Mouse (Mus musculus): ENCODE results near the gene Agap2. TPM values are rescaled to one million over a fixed set of nuclear protein-coding genes. Genes with fewer than 3 reads are reported as not detected.
"Not testable (repeated sequence)": the region's sequence is repeated elsewhere in the genome, so short reads cannot be mapped to it uniquely, and the experiment has no call there.

The Agap2 gene
- polyA plus RNA-seq, 1 experiment = 15.6 TPM

- H3K27ac ChIP-seq (ENCODE audit: insufficient read depth, low read depth, low read length) = peak within 1 kb of the TSS; percentile 58; the same call in 1 of the 2 replicates
- peak within 1 kb of the TSS; percentile 82 for H3K4me3 ChIP-seq (ENCODE audit: low read depth, low read length)
- no peaks in the 10 kb centered on the region for H3K27me3 ChIP-seq (ENCODE audit: control insufficient read depth, insufficient read depth, low read length)
- peaks cover 15% of the 10 kb centered on the region for H3K4me1 ChIP-seq (ENCODE audit: control insufficient read depth, insufficient read depth, insufficient read length, low read length)
- TF ChIP-seq CTCF (IDR thresholded peaks at IDR 0.05; ENCODE audit: extremely low read depth, insufficient read length, insufficient replicate concordance, low read depth, low read length) (no peak), POLR2A (IDR thresholded peaks at IDR 0.05; ENCODE audit: low read depth, low read length) (peak; percentile 78; the same call in 1 of the 2 replicates)
- under 1% methylated on average over 36 of the region's 36 CpGs for WGBS
- peaks cover 22% of the 10 kb centered on the region for H3K36me3 ChIP-seq (ENCODE audit: control insufficient read depth, insufficient read depth, low read length)
Measured at GRCm38 (mm10) chr10:127070190-127071121, 4.6 kb upstream of the Agap2 start, which contains the start of gene Tspan31. TSS of gene Tspan31 (minus strand) at chr10:127070264.

GRCm38 (mm10) chr10:127071203-127071602 lies 3.9 kb upstream of the Agap2 start:
- WGBS = 42% methylated on average over 9 of the region's 9 CpGs
- Histone ChIP-seq H3K27ac (ENCODE audit: insufficient read depth, low read depth, low read length) (no peak overlapping the region), H3K4me1 (ENCODE audit: control insufficient read depth, insufficient read depth, insufficient read length, low read length) (peaks cover 13% of the 10 kb centered on the region; the same call in 1 of the 2 replicates), H3K36me3 (ENCODE audit: control insufficient read depth, insufficient read depth, low read length) (peaks cover 21% of the 10 kb centered on the region), H3K4me3 (ENCODE audit: low read depth, low read length) (no peak overlapping the region), H3K27me3 (ENCODE audit: control insufficient read depth, insufficient read depth, low read length) (no peaks in the 10 kb centered on the region)
- no peak for TF ChIP-seq CTCF (IDR thresholded peaks at IDR 0.05; ENCODE audit: extremely low read depth, insufficient read length, insufficient replicate concordance, low read depth, low read length)
- no peak for TF ChIP-seq POLR2A (IDR thresholded peaks at IDR 0.05; ENCODE audit: low read depth, low read length)

- WGBS = 68% methylated on average over 4 of the region's 4 CpGs
- not testable (repeated sequence) for H3K4me3 ChIP-seq (ENCODE audit: low read depth, low read length); H3K27ac ChIP-seq (ENCODE audit: insufficient read depth, low read depth, low read length); H3K27me3 ChIP-seq (ENCODE audit: control insufficient read depth, insufficient read depth, low read length); H3K4me1 ChIP-seq (ENCODE audit: control insufficient read depth, insufficient read depth, insufficient read length, low read length)
- peaks cover 13% of the 10 kb centered on the region for H3K36me3 ChIP-seq (ENCODE audit: control insufficient read depth, insufficient read depth, low read length)
Measured at GRCm38 (mm10) chr10:127072270-127072669, 2.8 kb upstream of the Agap2 start.

- WGBS = 62% methylated on average over 2 of the region's 2 CpGs
- not testable (repeated sequence) for H3K27ac ChIP-seq (ENCODE audit: insufficient read depth, low read depth, low read length); H3K4me1 ChIP-seq (ENCODE audit: control insufficient read depth, insufficient read depth, insufficient read length, low read length); H3K4me3 ChIP-seq (ENCODE audit: low read depth, low read length); H3K27me3 ChIP-seq (ENCODE audit: control insufficient read depth, insufficient read depth, low read length); H3K36me3 ChIP-seq (ENCODE audit: control insufficient read depth, insufficient read depth, low read length)
Measured at GRCm38 (mm10) chr10:127072969-127073368, 2.1 kb upstream of the Agap2 start.

- 98% methylated on average over 1 of the region's 1 CpGs for WGBS
- peaks cover 16% of the 10 kb centered on the region for H3K27me3 ChIP-seq (ENCODE audit: control insufficient read depth, insufficient read depth, low read length)
- H3K4me1 ChIP-seq (ENCODE audit: control insufficient read depth, insufficient read depth, insufficient read length, low read length) = peaks cover 5% of the 10 kb centered on the region; the same call in 1 of the 2 replicates
- no peak overlapping the region for H3K4me3 ChIP-seq (ENCODE audit: low read depth, low read length)
- H3K36me3 ChIP-seq (ENCODE audit: control insufficient read depth, insufficient read depth, low read length) = no peaks in the 10 kb centered on the region
- TF ChIP-seq POLR2A (IDR thresholded peaks at IDR 0.05; ENCODE audit: low read depth, low read length) = no peak
- TF ChIP-seq CTCF (IDR thresholded peaks at IDR 0.05; ENCODE audit: extremely low read depth, insufficient read length, insufficient replicate concordance, low read depth, low read length) = no peak
- no peak overlapping the region for H3K27ac ChIP-seq (ENCODE audit: insufficient read depth, low read depth, low read length)
Measured at GRCm38 (mm10) chr10:127073981-127074380, 1.1 kb upstream of the Agap2 start.

- Histone ChIP-seq H3K27ac (ENCODE audit: insufficient read depth, low read depth, low read length) (0 out of 2 replicates have a peak overlapping the region, but pooled peaks have one; percentile 1), H3K4me1 (ENCODE audit: control insufficient read depth, insufficient read depth, insufficient read length, low read length) (peaks cover 7% of the 10 kb centered on the region; the same call in 1 of the 2 replicates), H3K4me3 (ENCODE audit: low read depth, low read length) (peak overlapping the region; percentile 53), H3K36me3 (ENCODE audit: control insufficient read depth, insufficient read depth, low read length) (no peaks in the 10 kb centered on the region), H3K27me3 (ENCODE audit: control insufficient read depth, insufficient read depth, low read length) (peaks cover 33% of the 10 kb centered on the region)
- 49% methylated on average over 8 of the region's 8 CpGs for WGBS
- no peak for TF ChIP-seq POLR2A (IDR thresholded peaks at IDR 0.05; ENCODE audit: low read depth, low read length)
- no peak for TF ChIP-seq CTCF (IDR thresholded peaks at IDR 0.05; ENCODE audit: extremely low read depth, insufficient read length, insufficient replicate concordance, low read depth, low read length)
Measured at GRCm38 (mm10) chr10:127075651-127076050, 567 bp downstream of the Agap2 start.

- Histone ChIP-seq H3K4me1 (ENCODE audit: control insufficient read depth, insufficient read depth, insufficient read length, low read length) (peaks cover 9% of the 10 kb centered on the region; the same call in 1 of the 2 replicates), H3K36me3 (ENCODE audit: control insufficient read depth, insufficient read depth, low read length) (no peaks in the 10 kb centered on the region), H3K4me3 (ENCODE audit: low read depth, low read length) (peak overlapping the region; percentile 53), H3K27me3 (ENCODE audit: control insufficient read depth, insufficient read depth, low read length) (peaks cover 36% of the 10 kb centered on the region), H3K27ac (ENCODE audit: insufficient read depth, low read depth, low read length) (no peak overlapping the region)
- WGBS = 39% methylated on average over 4 of the region's 4 CpGs
- TF ChIP-seq CTCF (IDR thresholded peaks at IDR 0.05; ENCODE audit: extremely low read depth, insufficient read length, insufficient replicate concordance, low read depth, low read length) (no peak), POLR2A (IDR thresholded peaks at IDR 0.05; ENCODE audit: low read depth, low read length) (no peak)
Measured at GRCm38 (mm10) chr10:127076082-127076481, 998 bp downstream of the Agap2 start.
